Mouse (Mus musculus): Measurements from ENCODE around the gene 4931422A03Rik. TPM values are rescaled to one million over a fixed set of nuclear protein-coding genes. Genes with fewer than 3 reads are reported as not detected.
A peak's percentile ranks its signal among the peaks of the same experiment; 100 is the strongest.

The 4931422A03Rik gene
- polyA plus RNA-seq, 1 experiment from 2014 or later, result 0.80 TPM

DNA sequence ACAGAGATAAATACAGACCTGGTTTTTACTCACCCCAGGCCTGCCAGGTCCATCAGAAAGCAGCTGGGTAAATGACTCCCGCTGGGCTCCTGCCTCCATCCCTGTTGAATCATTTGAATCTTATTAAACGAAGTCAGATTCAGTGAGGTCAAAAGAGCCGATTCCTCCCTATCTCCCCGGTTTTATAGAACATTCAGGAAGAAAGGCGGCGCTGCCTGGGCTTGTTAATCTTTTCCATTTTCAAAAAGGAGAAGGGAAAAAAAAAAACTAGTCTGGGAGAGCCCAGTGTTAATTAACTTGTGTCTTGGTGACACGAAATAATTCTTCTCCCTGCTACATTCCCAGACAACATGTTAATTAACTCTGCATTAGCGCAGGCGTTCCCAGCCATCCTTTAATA lies 50.4 kb downstream of the 4931422A03Rik start:
- Histone ChIP-seq H3K27me3 (ENCODE audit: control insufficient read depth, insufficient read depth, low read length) (0 out of 2 replicates have a peak, but pooled peaks cover 1% of the 10 kb centered on the region), H3K4me1 (replicated peaks; ENCODE audit: control insufficient read depth, insufficient read depth) (no peaks in the 10 kb centered on the region), H3K9me3 (ENCODE audit: control insufficient read depth, low read length) (no peaks in the 10 kb centered on the region), H3K4me2 (replicated peaks; ENCODE audit: low read depth) (no peak overlapping the region), H3K36me3 (ENCODE audit: control insufficient read depth, insufficient read depth, low read length) (no peaks in the 10 kb centered on the region), H3K9ac (ENCODE audit: low read length) (no peak overlapping the region), H3K4me3 (ENCODE audit: low read depth, low read length) (no peak overlapping the region), H3K27ac (replicated peaks) (no peak overlapping the region)
- no peak for DNase-seq (ENCODE audit: low spot score)
- TF ChIP-seq CTCF (IDR thresholded peaks at IDR 0.05; ENCODE audit: low read depth) (no peak), EP300 (optimal IDR thresholded peaks at IDR 0.05) (no peak)
- WGBS, result 63% methylated on average over 9 of the region's 9 CpGs
- no peak for ATAC-seq (ENCODE audit: low FRiP score, low TSS enrichment)

DNA sequence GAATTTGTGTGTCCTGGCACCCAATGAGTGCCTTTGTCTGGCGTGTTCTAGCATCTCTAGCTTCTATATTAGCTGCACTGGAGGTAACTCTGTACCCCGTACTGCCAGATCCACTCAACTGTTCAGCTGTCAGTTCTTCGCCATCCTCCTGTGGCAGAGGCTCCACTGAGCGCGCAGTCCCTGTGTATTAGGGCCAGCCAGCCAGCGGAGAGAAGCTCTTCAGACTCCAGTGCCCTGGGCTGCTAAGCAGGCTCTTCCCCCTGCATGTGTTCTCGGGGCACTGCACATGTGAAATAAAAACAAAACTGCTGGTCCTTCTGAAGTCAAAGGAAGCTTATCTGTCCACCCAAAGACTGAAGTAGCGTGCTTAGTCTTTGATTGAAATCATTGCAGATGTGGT lies 50.9 kb downstream of the 4931422A03Rik start:
- no peak overlapping the region for H3K27ac ChIP-seq (replicated peaks)
- ATAC-seq (ENCODE audit: low FRiP score, low TSS enrichment) (no peak), DNase-seq (ENCODE audit: low spot score) (no peak)
- no peak overlapping the region for H3K9ac ChIP-seq (ENCODE audit: low read length)
- H3K4me3 ChIP-seq (ENCODE audit: low read depth, low read length), result no peak overlapping the region
- H3K27me3 ChIP-seq (ENCODE audit: control insufficient read depth, insufficient read depth, low read length), result no peaks in the 10 kb centered on the region
- H3K4me2 ChIP-seq (replicated peaks; ENCODE audit: low read depth), result no peak overlapping the region
- WGBS, result 79% methylated on average over 8 of the region's 8 CpGs
- no peaks in the 10 kb centered on the region for H3K9me3 ChIP-seq (ENCODE audit: control insufficient read depth, low read length)
- H3K36me3 ChIP-seq (ENCODE audit: control insufficient read depth, insufficient read depth, low read length), result no peaks in the 10 kb centered on the region
- TF ChIP-seq CTCF (IDR thresholded peaks at IDR 0.05; ENCODE audit: low read depth) (no peak), EP300 (optimal IDR thresholded peaks at IDR 0.05) (no peak)
- no peaks in the 10 kb centered on the region for H3K4me1 ChIP-seq (replicated peaks; ENCODE audit: control insufficient read depth, insufficient read depth)

DNA sequence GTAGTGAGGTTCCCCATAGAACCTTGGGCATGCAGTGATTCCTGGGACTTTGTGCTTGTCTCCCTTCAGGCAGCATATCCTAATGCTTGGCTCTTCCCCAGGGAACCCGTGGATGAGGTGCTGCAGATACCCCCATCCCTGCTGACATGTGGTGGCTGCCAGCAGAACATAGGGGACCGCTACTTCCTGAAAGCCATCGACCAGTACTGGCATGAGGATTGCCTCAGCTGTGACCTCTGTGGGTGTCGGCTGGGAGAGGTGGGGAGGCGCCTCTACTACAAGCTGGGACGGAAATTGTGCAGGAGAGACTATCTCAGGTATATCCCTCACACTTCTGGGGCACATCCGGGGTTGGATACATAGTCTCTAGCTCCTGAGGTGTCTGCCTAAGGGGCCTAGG lies 52.3 kb downstream of the 4931422A03Rik start:
- TF ChIP-seq CTCF (IDR thresholded peaks at IDR 0.05; ENCODE audit: low read depth), result no peak
- no peaks in the 10 kb centered on the region for H3K27me3 ChIP-seq (ENCODE audit: control insufficient read depth, insufficient read depth, low read length)
- no peak overlapping the region for H3K27ac ChIP-seq (replicated peaks)
- no peaks in the 10 kb centered on the region for H3K9me3 ChIP-seq (ENCODE audit: control insufficient read depth, low read length)
- no peak overlapping the region for H3K4me2 ChIP-seq (replicated peaks; ENCODE audit: low read depth)
- no peaks in the 10 kb centered on the region for H3K36me3 ChIP-seq (ENCODE audit: control insufficient read depth, insufficient read depth, low read length)
- WGBS, result 58% methylated on average over 7 of the region's 7 CpGs
- no peak overlapping the region for H3K4me3 ChIP-seq (ENCODE audit: low read depth, low read length)
- H3K4me1 ChIP-seq (replicated peaks; ENCODE audit: control insufficient read depth, insufficient read depth), result no peaks in the 10 kb centered on the region
- ATAC-seq (ENCODE audit: low FRiP score, low TSS enrichment), result no peak
- H3K9ac ChIP-seq (ENCODE audit: low read length), result no peak overlapping the region
- no peak for DNase-seq (ENCODE audit: low spot score)

DNA sequence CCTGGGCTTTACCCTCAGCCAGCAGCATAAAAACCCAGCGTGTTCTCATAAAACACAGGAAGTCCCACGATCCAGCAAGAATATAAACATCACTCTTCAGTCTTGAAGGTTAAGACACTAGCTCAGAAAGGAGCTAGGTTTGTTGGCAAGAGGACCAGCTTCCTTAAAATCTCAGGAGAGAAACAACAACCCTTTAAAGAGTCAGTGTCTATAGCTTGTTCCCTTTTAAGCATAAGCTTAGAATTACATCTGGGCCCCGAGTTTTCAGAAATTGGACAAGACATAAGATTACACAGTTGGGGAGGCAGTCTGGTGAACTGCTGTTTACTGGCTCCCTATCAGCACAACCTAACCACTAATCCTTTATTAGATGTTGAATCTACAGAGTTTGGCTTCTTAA lies 56.3 kb downstream of the 4931422A03Rik start:
- Histone ChIP-seq H3K4me2 (replicated peaks; ENCODE audit: low read depth) (no peak overlapping the region), H3K9ac (ENCODE audit: low read length) (no peak overlapping the region), H3K9me3 (ENCODE audit: control insufficient read depth, low read length) (no peaks in the 10 kb centered on the region), H3K27ac (replicated peaks) (no peak overlapping the region), H3K4me1 (replicated peaks; ENCODE audit: control insufficient read depth, insufficient read depth) (no peaks in the 10 kb centered on the region), H3K27me3 (ENCODE audit: control insufficient read depth, insufficient read depth, low read length) (no peaks in the 10 kb centered on the region), H3K4me3 (ENCODE audit: low read depth, low read length) (no peak overlapping the region), H3K36me3 (ENCODE audit: control insufficient read depth, insufficient read depth, low read length) (no peaks in the 10 kb centered on the region)
- ATAC-seq (ENCODE audit: low FRiP score, low TSS enrichment) (no peak), DNase-seq (ENCODE audit: low spot score) (no peak)
- no peak for TF ChIP-seq CTCF (IDR thresholded peaks at IDR 0.05; ENCODE audit: low read depth)
- no peak for TF ChIP-seq EP300 (optimal IDR thresholded peaks at IDR 0.05)
- 25% methylated on average over 3 of the region's 3 CpGs for WGBS

DNA sequence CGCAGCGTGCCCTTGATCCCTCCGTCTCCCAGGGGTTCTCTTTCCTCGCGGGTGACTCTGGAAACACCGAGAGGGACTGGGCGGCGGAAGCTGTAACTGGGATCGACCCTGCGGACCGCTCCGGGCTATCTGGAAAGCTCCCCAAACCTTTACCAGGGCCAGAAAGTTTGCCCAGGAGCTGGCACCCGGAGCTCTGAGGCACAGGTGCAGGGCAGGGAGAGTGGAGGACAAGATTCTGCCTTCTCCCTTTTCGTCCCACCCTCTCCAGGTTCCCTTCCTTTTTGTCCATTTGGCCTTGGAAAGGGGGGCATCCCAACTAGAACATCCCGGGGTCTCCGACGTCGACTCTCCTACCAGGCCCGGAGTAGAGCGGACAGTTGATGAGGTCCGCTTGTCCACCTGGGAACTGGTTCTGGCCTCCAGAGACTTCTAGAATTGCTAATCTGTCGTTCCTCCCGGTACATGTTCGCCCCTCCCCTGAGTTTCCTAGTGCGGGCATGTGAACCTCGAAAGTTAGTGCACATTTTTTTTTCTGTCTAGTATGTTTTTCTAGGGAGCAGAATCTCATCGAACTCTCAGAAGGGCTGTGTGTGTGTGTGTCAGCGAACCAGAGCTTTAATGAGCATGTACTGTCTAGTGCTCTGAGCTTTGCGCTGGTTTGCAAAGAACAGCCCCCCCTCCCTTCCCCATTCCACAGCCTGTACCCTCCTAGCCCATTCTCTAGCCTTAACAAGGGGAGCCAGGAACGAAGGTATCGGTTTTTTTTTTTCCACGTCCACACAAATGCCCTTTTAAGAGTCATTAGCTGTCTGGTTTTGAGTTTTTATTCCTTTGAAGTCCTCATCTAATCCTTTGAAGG lies 57.1 kb downstream of the 4931422A03Rik start:
- H3K4me2 ChIP-seq (replicated peaks; ENCODE audit: low read depth), result peak overlapping the region; percentile 65
- H3K27me3 ChIP-seq (ENCODE audit: control insufficient read depth, insufficient read depth, low read length), result no peaks in the 10 kb centered on the region
- H3K4me3 ChIP-seq (ENCODE audit: low read depth, low read length), result peak overlapping the region; percentile 76
- H3K36me3 ChIP-seq (ENCODE audit: control insufficient read depth, insufficient read depth, low read length), result no peaks in the 10 kb centered on the region
- peak overlapping the region; percentile 63 for H3K27ac ChIP-seq (replicated peaks)
- TF ChIP-seq CTCF (IDR thresholded peaks at IDR 0.05; ENCODE audit: low read depth) (no peak), EP300 (optimal IDR thresholded peaks at IDR 0.05) (no peak)
- H3K9me3 ChIP-seq (ENCODE audit: control insufficient read depth, low read length), result no peaks in the 10 kb centered on the region
- 4% methylated on average over 32 of the region's 32 CpGs for WGBS
- H3K9ac ChIP-seq (ENCODE audit: low read length), result peak overlapping the region; percentile 61
- H3K4me1 ChIP-seq (replicated peaks; ENCODE audit: control insufficient read depth, insufficient read depth), result no peaks in the 10 kb centered on the region
- DNase-seq (ENCODE audit: low spot score) (peak; percentile 16), ATAC-seq (ENCODE audit: low FRiP score, low TSS enrichment) (peak; percentile 30; the same call in 1 of the 2 replicates)
